Mouse (Mus musculus): Measurements from ENCODE around the gene Zdhhc11.

Zdhhc11 gene

DNA sequence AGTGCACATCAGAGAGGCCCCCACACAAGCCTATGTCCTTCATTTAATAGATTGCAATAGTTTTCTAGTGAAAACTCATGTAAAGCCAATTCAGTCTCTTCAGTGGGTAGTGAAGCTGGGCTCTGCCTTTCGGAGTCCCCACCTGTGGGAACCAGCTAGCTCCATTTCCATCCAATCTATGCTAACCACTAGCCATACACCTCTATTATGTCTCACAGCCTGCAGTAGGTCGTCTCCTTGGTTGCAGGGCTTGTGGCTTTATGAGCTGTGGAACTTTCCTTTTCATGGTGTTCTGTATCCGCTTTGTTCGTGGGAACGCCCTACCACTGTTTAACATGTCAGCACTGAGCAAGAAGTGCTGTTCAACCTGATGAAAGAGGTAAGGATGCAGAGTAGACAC is at the start of gene Zdhhc11:
Zdhhc11 (plus strand) TSS at position 301 of the 400 bp plus-strand sequence.
- DNase-seq (ENCODE audit: low spot score), result no peak

DNA sequence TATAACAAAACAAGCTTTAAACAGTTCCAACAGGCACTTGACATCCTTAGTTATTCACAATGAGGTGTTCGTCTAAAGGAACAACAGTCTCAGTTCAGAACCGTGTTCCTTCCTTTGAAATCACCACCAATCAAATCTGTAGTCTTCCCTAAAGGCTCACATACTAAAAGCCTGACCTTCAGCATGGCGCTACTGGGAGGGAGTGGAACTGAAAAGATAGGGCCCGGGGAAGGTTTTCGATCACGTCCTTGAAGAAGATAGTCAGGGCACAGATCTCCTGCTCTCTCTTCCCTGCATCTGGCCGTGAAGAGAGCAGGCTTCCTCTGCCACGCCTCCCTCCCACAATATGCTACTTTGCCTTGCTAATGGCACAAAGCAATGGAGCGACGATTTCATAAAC is 31.4 kb upstream of the Zdhhc11 start:
- no peak for DNase-seq (ENCODE audit: low spot score)

DNA sequence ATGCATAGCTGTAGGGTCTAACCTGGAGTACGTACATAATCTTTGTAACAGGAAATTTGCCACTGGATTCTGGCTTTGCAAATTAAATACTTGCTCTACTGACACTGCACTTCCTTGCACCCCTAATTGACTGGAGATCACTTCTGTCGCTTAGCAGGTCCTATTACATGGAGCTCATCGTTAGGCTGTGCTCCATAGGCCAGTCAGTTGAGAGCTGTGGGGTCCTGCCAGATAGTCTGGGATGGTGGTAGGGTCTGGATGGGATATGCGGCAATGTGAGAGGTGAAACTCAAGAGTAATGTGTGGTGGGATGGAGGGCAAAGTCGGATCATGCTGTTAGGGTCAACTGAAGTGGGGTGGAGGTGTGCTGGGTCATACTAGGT is 26.7 kb upstream of the Zdhhc11 start:
- DNase-seq (ENCODE audit: low spot score), result no peak

DNA sequence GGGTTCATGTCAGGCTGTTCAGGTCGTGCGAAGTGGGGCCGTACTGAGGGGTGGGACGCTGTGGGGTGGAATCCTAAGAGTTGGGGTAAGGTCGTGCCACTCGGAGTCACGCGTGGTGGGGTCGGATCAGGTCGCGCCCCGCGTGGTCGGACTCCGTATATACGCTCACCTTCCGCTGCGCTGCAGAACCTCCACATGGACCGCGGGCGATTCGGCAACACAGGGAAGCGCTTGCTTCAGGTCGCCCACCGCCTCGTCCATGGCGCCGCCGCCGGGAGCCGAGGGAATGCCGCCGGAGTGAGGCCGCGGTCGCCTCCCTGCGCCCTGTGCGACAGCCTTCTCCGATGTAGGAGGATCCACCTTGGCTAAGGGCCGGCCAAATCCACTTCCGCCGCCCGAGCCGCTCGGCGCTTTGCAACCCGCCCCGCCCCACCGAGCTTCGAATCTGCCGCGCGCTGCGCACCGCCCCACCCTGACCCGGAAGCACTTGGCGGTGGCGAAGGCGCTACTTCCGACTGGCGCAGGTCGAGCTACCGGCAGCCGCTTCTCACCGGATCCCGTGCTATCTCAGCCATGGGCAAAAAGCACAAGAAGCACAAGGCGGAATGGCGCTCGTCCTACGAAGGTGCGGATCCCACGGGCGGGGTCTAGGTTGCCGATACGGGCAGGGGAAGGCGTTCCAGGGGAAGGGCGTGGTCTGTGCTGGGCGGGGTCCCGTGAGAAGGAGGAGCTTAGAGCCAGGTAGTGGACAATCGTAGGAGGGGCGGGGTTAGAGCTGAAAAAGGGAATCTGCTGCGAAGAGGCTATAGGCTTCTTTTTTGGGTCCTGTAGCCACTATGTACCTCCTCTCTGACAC is 26.1 kb upstream of the Zdhhc11 start, which contains the start of the genes Trip13 and Brd9:
Trip13 (minus strand) TSS at position 464 of the 856 bp plus-strand sequence.
Brd9 (plus strand) TSS at position 491 of the 856 bp plus-strand sequence.
- peak; percentile 96 for DNase-seq (ENCODE audit: low spot score)

DNA sequence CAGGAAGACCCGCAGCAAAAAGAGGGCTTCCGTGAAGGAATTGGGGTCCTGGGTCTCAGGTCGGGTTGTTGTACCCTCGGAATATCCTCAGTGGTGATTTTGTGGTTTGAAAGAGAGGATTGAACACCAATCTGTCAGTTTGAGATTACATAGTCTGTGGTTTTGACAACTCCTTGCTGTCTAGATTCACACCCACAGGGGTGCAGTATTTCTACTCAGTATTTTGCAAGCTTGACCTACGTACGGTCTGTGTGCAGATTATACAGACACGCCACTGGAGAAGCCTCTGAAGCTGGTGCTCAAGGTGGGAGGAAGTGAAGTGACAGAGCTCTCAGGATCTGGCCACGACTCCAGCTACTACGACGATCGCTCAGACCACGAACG is 25.5 kb upstream of the Zdhhc11 start:
- no peak for DNase-seq (ENCODE audit: low spot score)

DNA sequence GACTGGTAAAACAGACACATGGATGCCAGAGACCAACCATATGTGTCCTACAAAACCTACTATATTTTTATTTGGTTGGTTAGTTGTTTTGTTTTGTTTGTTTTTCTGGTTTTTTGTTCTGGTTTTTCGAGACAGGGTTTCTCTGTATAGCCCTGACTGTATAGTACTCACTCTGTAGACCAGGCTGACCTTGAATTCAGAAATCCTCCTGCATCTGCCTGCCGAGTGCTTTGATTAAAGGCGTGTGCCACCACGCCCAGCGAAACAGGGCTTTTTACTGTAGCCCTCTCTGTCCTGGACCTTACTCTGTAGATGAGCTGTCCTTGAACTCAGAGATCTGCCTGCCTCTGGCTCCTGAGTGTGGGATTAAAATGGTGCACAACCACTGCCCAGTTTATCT is 24.6 kb upstream of the Zdhhc11 start:
- no peak for DNase-seq (ENCODE audit: low spot score)

DNA sequence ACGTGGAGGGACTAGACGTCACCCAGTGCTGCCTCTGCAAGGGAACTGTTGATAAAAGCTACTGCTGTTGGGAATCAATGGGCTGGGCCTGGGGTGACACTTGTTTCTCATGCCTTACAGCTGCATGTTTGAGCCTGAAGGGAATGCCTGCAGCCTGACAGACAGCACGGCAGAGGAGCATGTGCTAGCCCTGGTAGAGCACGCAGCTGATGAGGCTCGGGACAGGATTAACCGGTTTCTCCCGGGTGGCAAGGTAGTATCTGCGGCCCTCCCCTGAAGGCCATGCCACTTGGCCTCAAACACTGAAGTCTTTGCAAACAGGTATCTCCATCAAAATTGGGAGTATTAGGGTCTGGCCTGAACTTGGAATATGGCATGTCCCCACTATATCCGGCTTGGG is 19.0 kb upstream of the Zdhhc11 start:
- no peak for DNase-seq (ENCODE audit: low spot score)

DNA sequence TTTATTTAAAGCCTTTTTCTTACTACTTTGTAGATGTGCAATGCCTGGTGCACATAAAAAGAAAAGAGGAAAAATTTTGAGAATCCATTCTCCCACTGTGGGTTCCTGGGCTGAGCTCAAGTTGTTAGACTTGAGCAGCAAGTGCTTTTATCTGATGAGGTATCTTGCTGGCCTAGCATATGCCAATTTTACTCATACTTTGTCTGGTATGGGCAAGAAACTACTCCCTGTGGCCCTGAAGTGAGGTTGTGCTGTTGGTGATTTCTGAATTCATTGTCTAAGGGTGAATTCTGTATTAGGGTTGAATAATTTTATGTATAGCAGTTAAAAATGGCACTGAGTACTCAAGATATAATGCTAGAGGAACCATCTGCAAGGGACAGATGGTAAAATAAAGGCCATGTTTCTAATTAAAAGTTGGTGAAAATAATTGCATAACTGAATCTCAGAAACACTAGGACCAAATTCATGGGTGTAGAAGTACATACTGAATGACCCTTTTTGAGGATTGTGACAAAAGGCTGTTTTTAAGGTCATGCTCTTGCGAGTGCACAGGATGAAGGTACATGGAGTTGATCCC is 10.0 kb upstream of the Zdhhc11 start:
- no peak for DNase-seq (ENCODE audit: low spot score)

DNA sequence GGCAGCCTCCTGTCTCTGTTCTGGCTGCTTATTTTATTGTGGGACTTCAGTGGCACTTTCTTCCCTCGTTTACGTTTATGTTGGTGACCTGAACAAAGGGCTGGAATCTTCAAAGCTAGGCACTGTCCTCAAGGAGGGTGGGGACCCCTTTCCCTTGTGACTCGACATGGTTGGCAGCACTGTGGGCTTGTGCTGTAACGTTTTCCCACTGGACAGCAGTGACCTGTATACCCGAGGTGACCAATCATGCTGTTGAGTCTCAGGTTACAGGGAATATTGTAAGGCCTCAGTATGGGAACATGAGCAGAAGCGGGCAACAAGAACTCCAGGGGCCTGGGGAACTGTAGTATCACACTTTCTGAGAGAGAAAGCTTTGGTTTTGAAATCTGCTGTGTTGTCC is 9.0 kb upstream of the Zdhhc11 start:
- no peak for DNase-seq (ENCODE audit: low spot score)

DNA sequence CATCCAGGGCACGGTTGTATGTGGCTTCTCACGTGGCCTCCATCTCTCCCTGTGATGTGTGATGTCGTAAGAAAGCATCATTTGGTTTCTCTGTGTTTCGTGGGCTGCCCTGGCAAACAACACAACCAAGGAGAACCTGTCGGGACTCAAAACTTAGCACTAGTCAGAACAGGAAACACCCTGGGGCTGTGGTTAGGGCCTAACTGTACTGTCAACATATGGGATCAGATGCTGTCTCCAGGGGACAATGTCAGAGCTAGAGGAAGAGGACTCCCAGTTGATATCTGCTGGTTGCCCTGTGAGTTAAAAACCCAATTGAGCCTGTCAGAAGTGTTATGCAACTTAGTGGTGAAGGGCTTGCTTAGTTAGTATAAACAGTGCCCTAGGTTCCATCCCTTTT is 8.1 kb upstream of the Zdhhc11 start:
- DNase-seq (ENCODE audit: low spot score), result no peak

DNA sequence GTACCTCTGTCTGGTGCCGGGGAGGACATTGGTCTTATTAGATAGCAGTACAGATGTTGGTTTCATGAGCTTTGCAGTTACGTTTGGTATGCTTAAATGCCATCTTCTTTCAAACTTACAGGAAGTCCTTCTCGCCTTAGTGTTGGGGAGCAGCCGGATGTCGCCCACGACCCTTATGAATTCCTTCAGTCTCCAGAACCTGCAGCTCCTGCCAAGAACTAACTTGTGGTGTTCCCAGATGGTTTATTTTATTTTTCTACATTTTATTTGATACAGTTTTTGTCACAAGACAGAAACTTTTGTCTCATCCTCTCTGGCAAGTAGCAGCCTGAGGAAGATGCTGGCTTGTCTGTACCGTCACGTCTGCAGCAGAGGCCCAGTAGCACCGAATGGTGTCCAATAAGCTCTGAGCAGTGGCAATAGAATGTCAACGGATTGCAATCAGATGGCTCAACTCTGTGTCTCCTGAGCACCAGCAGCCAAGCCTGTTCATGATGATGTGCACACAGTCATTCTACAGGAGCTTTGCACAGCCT is 3.5 kb upstream of the Zdhhc11 start:
- no peak for DNase-seq (ENCODE audit: low spot score)

DNA sequence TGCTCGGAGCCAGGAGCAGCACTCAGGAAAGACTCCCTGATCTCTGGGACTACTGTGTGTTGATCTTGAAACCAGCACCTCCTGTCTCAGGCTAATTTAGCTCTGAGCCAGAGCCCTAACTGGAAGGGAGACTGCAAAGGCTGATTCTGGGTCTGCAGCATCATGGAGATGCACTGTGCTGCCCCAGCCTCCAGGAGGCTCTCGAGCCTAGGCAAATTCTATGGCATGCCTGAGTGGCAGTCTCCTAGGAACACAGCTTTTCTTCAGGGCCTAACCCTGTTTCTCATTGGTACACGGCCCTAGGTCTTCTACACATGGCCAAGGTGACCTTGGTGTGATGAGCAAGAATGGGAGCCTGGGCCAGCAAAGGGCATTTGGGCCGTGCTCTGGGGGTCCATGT is 2.5 kb upstream of the Zdhhc11 start:
- DNase-seq (ENCODE audit: low spot score), result no peak

DNA sequence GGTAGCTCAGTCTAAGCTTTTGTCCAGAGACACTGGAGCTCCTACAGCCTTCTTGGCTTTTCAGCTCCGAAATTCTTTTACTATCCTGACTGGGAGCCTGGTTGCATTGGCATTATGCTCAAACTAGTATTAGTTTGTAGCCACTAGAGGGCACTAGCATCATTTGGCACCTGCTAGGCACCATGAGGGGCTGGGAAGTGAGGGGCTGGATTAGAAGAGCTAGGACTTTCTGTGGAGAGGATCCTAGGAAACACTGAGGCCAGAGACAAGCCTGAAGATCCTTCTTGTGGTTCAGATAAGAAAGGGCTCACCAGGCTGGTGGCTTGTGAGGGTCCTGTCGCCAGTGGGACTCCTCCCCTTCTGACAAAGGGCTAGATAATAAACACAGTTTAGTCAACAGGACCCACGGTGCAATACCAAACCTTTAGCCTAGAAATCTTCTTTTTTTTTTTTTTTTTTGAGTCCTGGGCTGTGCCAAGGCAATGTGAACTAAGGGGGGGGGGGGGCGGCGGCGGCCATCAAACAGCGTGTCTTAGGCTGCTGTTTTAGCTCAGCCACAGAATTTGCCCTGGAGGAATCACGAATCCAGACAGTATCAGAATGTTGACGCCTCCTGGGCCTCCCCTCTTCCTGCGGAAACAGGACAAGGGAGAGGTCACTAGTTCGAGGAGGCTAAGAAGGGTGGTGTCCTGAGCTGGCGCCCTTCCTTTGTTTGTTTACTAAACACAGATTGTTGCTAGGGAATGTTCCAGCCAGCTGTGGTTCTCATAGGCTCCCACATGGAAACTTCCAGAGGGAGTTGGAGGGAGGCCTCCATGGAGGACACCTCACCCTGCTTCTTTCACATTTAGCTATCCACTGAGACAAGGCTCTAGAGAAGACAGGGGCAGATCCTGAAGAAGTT is 7.1 kb downstream of the Zdhhc11 start:
- DNase-seq (ENCODE audit: low spot score), result peak; percentile 67

DNA sequence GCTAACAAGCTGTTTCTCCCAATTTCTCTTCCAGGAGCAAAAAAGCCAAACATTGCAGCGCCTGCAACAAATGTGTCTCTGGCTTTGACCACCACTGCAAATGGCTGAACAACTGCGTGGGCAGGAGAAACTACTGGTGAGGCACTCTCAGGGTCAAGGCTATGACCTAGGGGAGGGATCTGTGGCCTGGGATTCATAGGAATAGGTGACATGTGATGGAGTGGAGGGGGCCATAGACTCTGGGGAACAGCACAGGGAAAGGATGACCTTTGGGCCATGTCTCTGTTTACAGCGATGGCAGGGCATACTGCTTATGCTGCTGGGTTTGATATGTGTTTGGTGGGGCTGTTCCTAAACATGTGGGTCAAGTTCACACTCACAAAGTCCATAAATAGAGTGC is 10.9 kb downstream of the Zdhhc11 start:
- DNase-seq (ENCODE audit: low spot score), result no peak

DNA sequence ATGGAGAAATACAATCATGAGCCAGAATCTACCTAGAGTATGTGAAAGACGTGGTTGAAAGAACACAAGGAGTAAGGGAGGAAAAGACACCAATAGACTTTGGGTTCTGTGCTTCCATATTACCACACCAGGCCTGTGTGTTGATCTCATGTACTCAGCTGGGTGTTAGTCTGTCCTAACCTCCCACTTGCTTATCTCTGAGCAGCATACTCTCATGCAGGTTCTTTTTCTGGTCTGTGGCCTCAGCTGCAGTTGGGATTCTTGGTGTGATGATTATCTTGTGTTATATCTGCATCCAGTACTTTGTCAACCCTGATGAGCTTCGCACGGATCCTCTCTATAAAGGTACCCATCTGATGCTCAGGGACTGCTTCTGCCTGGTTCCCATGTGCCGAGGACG is 13.3 kb downstream of the Zdhhc11 start:
- no peak for DNase-seq (ENCODE audit: low spot score)

DNA sequence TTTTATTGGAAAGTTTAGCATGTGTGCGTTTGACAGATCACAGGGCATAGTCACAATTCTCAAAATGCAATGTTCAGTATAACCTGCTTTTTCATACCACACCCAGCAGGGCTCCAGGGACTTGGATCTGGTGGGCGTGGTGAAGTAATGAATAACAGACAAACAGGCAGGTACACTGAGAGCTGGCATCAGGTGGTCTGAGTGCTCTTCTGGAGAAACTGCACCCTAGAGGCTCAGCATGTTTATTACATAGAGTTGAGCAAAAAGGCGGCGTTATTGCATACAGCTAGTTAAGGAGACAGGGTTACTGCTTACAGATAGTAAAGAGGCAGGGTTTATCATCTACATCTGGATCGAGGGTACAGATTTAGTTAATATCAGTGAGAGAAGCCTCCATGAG is 26.7 kb downstream of the Zdhhc11 start:
- no peak for DNase-seq (ENCODE audit: low spot score)

DNA sequence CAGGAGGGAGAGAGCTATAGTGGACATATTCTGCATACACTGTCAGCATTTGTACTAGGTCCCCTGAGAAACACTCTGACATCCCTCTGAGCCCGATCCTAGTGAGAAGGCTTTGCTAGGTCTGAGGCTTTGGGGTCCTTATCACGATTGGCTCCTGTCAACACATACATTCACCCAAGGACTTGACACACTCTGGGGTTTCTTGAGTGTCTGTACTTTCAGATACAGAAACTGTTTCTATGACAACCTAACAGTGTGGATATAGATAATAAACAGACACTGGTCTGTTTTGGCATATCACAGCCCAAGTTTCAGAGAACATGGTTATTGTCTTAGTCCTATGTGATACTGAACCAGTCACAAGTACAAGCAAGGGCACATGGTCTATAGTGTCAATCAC is 27.1 kb downstream of the Zdhhc11 start:
- no peak for DNase-seq (ENCODE audit: low spot score)

DNA sequence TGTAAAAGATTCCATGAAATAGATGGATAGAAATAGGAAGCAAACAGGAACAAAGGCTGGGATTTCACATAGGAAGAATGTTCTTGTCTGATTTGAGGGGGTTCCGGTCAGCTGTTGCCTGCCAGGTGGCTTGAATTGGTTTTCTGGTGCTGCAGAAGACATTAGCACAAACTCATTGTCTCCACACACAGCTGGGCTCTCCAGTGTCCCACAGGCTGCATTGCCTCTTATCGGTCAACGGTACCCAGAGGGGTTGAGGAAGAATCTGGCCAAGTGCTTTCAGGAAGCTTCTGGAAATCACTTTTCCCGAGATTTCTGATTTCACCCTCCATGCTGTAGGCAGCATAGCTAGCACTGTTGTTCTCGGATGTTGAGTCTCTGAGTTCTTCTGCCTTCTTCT is 27.6 kb downstream of the Zdhhc11 start:
- no peak for DNase-seq (ENCODE audit: low spot score)

DNA sequence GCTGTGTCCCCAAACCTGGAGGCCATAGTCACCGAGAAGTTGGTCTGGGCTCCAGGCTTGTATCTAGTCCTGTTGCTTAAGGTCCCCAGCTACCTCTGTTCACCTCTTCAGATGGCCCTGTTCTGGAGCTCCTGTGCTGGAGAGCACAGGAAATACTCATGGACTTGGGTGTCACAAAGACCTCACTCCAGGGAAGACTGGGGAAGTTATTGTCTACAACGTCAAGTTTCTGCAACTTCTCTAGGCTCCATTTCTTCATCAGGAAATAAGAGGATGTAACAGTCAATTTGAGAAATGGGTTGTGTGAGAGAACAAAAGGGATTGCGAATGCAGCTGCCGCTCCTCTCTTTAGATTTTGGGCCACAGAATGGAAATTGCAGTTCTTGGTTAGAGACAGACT is 32.8 kb downstream of the Zdhhc11 start:
- DNase-seq (ENCODE audit: low spot score), result no peak

DNA sequence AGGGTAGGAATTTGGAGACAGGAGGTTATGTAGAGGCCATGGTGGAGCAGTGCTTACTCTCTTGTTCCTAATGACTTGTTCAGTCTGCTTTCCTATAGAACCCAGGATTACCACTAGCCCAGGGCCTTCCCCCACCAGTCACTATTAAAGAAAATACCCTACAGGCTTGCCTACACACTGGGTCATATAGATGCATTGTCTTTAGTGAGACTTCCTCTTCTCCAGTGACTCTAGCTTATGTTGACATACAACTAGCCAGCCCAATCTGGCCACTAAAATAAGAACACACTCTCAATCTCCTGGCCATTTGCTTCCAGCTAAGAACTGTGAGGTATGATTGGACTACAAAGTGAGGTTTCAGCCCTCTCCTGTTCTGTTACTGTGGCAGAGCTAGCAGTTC is 36.9 kb downstream of the Zdhhc11 start:
- DNase-seq (ENCODE audit: low spot score), result no peak

DNA sequence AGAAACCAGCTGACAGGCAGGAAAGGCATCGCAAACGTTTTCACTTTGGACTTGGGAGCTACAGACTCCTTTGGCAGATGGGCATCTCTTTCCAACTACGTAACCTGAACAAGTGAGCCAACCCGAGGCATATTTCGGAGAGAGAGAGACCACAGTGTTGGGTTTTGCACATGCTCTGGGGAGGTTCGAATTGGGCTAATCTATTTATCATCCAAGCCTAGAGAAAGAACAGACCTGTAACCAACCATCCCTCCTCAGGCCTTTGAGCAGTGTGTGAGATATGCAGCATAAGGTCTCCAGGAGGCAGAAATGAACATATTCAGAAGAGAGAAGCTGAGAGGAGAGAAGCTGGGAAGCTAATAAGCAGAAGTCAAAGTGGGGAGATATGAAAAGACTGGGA is 37.3 kb downstream of the Zdhhc11 start:
- DNase-seq (ENCODE audit: low spot score), result no peak

DNA sequence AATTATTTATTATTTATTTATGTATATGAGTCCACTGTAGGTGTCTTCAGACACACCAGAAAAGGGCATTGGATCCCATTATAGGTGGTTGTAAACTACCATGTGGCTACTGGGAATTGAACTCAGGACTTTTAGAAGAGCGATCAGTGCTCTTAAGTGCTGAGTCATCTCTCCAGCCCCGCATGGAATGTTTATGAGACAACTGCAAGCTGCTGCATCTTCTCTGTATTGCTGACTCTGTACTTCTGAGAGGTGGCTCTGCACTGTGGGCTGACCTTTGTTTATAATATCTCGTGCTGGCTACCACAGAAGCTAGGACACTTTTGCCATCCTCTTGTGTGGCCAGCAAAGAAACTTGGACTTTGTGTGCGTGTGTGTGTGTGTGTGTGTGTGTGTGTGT is 37.8 kb downstream of the Zdhhc11 start:
- no peak for DNase-seq (ENCODE audit: low spot score)

All from testis, postnatal 10 days (tissue).